Mouse (Mus musculus): ENCODE measurements around the gene Ccdc34.

DNA sequence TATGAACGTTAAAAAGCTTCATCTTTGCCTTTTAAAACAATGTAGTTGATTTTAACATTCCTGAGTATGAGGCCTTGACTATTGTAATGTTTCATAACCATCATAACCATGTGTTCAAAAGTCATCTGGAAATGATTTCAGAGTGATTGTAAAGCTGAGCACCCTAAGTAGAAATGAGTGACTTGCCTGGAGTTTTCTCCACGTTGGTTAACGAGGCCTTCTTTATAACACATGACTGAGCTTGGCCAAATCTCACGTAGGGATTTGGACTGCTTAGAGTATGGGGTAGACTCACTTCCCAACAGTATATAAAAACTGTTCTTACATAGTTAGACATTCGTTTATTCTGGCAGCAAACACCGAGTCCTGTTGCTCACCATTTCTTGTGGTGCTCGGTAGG is 44.7 kb upstream of the Ccdc34 start:
- TF ChIP-seq POLR2A (IDR thresholded peaks at IDR 0.05; ENCODE audit: low read depth, low read length) (no peak), CTCF (conservative IDR thresholded peaks at IDR 0.05; ENCODE audit: insufficient read depth, insufficient read length, low read depth, low read length) (no peak)
